Mouse (Mus musculus) heart, embryonic 10.5 days (tissue): Measurements from ENCODE around the gene Add3. TPM values are rescaled to one million over a fixed set of nuclear protein-coding genes. Genes with fewer than 3 reads are reported as not detected.

Source experiments
- DNase-seq: peaks from one replicate; pipeline ENCODE4 v3.0.0-alpha.2; 2017; ENCODE audit warnings: low spot score
- H3K27ac ChIP-seq: fragments of 300-500 bp; sonication (generic); 2 replicates; pipeline ENCODE4 v1.5.1; 2016; ENCODE audit warnings: mild to moderate bottlenecking
- H3K27me3 ChIP-seq: fragments of 300-500 bp; sonication (generic); 2 replicates; pipeline ENCODE4 v1.6.1; 2016; ENCODE audit warnings: mild to moderate bottlenecking; ENCODE audit not compliant: poor library complexity, insufficient read depth, severe bottlenecking
- H3K36me3 ChIP-seq: fragments of 300-500 bp; sonication (generic); 2 replicates; pipeline ENCODE4 v1.6.1; 2016; ENCODE audit warnings: mild to moderate bottlenecking, moderate library complexity
- H3K4me1 ChIP-seq: fragments of 300-500 bp; sonication (generic); 2 replicates; pipeline ENCODE4 v1.6.1; 2016; ENCODE audit warnings: mild to moderate bottlenecking
- H3K4me3 ChIP-seq: fragments of 300-500 bp; sonication (generic); 2 replicates; pipeline ENCODE4 v1.5.1; 2016; ENCODE audit warnings: mild to moderate bottlenecking, moderate library complexity
- H3K9me3 ChIP-seq: fragments of 300-500 bp; sonication (generic); 2 replicates; pipeline ENCODE4 v1.6.1; 2016; ENCODE audit warnings: mild to moderate bottlenecking, moderate library complexity
- WGBS: fragments of 180-500 bp; shearing (Covaris S2); methylation state at CpG from one replicate; pipeline ENCODE4 v1.1.7; 2016; 5-methylcytosine and 5-hydroxymethylcytosine counted together
- polyA plus RNA-seq: library from polyadenylated mRNA; unstranded; fragments of >200 nt; fragmentation: Nextera tagmentation; extraction: Ambion mirVana; gene quantifications from 2 replicates; pipeline ENCODE4 v1.2.1, GENCODE M21; 2016

The Add3 gene
- polyA plus RNA-seq, 1 experiment from 2014 or later: 128 TPM

DNA sequence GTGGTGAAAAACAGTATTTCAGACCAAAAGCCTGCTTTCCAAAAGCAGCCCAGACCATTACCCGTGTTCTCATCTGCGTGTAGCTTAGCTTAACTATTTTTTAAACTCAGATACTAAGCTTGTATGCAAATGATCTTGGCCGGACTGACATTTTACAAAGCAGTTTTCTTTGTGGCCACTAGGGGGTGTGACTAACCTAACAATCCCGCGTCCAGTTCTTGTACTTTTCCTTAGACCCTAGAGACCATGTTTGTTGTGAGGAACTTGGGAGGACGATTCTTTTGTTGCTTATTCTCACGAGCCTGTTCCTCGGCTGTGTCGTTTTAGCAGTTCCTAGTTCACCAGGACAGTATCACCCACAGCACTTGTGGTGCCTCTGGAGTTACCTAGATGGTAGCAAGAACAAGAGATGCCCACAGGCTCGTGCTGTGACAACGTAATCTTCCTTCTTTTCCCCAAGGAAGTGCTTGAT is 107.8 kb downstream of the Add3 start:
- no peak for DNase-seq
- Histone ChIP-seq H3K27me3 (no peaks in the 10 kb centered on the region), H3K36me3 (peaks cover 48% of the 10 kb centered on the region), H3K9me3 (no peaks in the 10 kb centered on the region), H3K27ac (peak overlapping the region; percentile 59), H3K4me3 (no peak overlapping the region), H3K4me1 (no peaks in the 10 kb centered on the region)
- 17% methylated on average over 11 of the region's 11 CpGs for WGBS

DNA sequence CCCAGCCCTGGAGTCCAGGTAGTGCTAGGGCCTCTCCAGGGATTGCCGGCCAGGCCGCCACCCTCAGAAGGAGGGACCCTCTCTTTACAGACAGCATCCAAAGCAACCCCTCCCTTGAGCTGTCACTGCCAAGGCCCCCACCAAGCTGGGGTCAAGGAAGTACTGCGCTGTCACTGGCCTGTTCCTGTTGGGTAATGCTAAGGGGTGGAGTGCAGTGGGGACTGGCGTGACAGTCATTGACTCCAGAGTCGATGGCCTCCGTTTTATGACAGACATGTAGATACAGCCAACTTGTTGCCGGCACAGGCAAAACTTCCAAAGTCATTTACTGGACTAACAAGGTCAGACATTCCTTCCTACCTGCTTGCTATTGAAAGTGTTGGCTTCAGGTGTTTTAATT is 110.8 kb downstream of the Add3 start:
- no peak for DNase-seq
- Histone ChIP-seq H3K4me1 (no peaks in the 10 kb centered on the region), H3K9me3 (no peaks in the 10 kb centered on the region), H3K27ac (no peak overlapping the region), H3K27me3 (no peaks in the 10 kb centered on the region), H3K4me3 (no peak overlapping the region), H3K36me3 (peaks cover 30% of the 10 kb centered on the region)
- WGBS: 81% methylated on average over 7 of the region's 7 CpGs

GRCm38 (mm10) chr19:53251656-53252055 is 111.4 kb downstream of the Add3 start:
- WGBS: 88% methylated on average over 3 of the region's 3 CpGs
- Histone ChIP-seq H3K27ac (no peak overlapping the region), H3K4me3 (no peak overlapping the region), H3K4me1 (peaks cover 5% of the 10 kb centered on the region), H3K9me3 (no peaks in the 10 kb centered on the region), H3K36me3 (peaks cover 27% of the 10 kb centered on the region), H3K27me3 (no peaks in the 10 kb centered on the region)
- no peak for DNase-seq

- no peak overlapping the region for H3K27ac ChIP-seq
- 87% methylated on average over 15 of the region's 15 CpGs for WGBS
- peaks cover 27% of the 10 kb centered on the region for H3K36me3 ChIP-seq
- H3K4me1 ChIP-seq: peaks cover 13% of the 10 kb centered on the region
- H3K9me3 ChIP-seq: no peaks in the 10 kb centered on the region
- DNase-seq: no peak
- no peak overlapping the region for H3K4me3 ChIP-seq
- H3K27me3 ChIP-seq: no peaks in the 10 kb centered on the region
These were observed 112.1 kb downstream of the Add3 start for GRCm38 (mm10) chr19:53252111-53253028.

DNA sequence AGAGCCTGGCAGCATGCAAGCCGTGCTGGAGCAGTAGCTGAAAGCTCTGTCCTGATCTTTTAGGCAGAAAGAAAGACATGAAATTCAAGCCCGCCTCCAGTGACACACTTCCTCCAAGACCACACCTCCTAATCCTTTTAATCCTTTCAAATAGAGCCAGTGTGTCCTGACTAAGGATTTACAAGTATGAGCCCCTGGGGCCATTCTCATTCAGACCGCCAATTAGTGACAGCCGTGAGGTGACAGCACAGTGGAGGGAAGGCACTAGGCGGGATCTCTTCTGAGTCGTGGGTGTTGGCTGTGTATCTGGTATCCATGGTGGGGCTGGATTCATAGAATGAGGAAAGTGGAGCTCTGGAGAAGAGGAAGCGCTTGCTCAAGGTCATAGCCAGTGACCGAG is 116.1 kb downstream of the Add3 start:
- Histone ChIP-seq H3K36me3 (peaks cover 14% of the 10 kb centered on the region; the same call in 1 of the 2 replicates), H3K27ac (peak overlapping the region; percentile 86; the same call in 1 of the 2 replicates), H3K27me3 (no peaks in the 10 kb centered on the region), H3K4me1 (peaks cover 35% of the 10 kb centered on the region), H3K9me3 (no peaks in the 10 kb centered on the region), H3K4me3 (no peak overlapping the region)
- 88% methylated on average over 8 of the region's 8 CpGs for WGBS
- DNase-seq: no peak

DNA sequence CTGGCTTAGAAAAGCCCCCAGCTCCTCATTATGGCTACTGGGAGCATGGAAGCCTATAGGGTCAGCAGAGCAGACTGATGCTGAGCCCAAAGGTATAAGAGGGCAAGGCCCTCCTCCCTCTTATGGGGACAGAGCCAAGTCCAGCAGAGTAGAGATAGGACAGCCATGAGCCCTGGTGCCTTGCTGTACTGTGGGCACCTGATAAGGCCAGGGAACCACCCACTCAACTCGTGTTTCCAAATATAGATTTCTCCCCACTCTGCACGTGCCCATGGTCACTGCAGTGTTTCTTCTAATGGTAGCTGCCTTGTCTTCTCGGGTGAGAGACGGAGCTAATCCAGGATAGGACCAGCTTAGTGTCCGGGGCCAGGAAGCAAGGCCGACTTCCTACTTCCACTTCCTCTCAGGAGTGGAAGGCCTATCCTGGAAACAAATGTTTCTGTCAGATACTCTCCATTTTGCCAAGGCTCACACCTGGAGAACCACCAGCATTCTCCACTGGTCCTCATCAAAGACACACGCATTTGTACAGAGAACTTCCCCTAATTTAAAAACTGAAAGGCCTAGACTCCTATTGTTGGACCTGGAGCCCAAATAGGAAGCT is 116.8 kb downstream of the Add3 start:
- Histone ChIP-seq H3K27me3 (no peaks in the 10 kb centered on the region), H3K27ac (peak overlapping the region; percentile 86), H3K4me3 (no peak overlapping the region), H3K36me3 (peaks cover 14% of the 10 kb centered on the region; the same call in 1 of the 2 replicates), H3K9me3 (no peaks in the 10 kb centered on the region), H3K4me1 (peaks cover 35% of the 10 kb centered on the region)
- 44% methylated on average over 7 of the region's 7 CpGs for WGBS
- DNase-seq: peak; percentile 90

GRCm38 (mm10) chr19:53257631-53258560 is 117.7 kb downstream of the Add3 start:
- Histone ChIP-seq H3K4me1 (peaks cover 35% of the 10 kb centered on the region), H3K9me3 (no peaks in the 10 kb centered on the region), H3K27me3 (0 out of 2 replicates have a peak, but pooled peaks cover 3% of the 10 kb centered on the region), H3K4me3 (no peak overlapping the region), H3K36me3 (peaks cover 10% of the 10 kb centered on the region; the same call in 1 of the 2 replicates), H3K27ac (peak overlapping the region; percentile 86)
- DNase-seq: no peak
- WGBS: 88% methylated on average over 15 of the region's 15 CpGs

GRCm38 (mm10) chr19:53258740-53259506 is 118.7 kb downstream of the Add3 start:
- H3K27me3 ChIP-seq: 0 out of 2 replicates have a peak, but pooled peaks cover 5% of the 10 kb centered on the region
- H3K4me3 ChIP-seq: no peak overlapping the region
- DNase-seq: no peak
- no peaks in the 10 kb centered on the region for H3K9me3 ChIP-seq
- H3K4me1 ChIP-seq: peaks cover 41% of the 10 kb centered on the region
- peak overlapping the region; percentile 86 for H3K27ac ChIP-seq
- 80% methylated on average over 13 of the region's 13 CpGs for WGBS
- peaks cover 5% of the 10 kb centered on the region; the same call in 1 of the 2 replicates for H3K36me3 ChIP-seq

- 64% methylated on average over 5 of the region's 5 CpGs for whole genome bisulfite sequencing
- Histone ChIP-seq H3K9me3 (no peaks in the 10 kb centered on the region), H3K27me3 (0 out of 2 replicates have a peak, but pooled peaks cover 5% of the 10 kb centered on the region), H3K4me1 (peaks cover 46% of the 10 kb centered on the region), H3K27ac (peak overlapping the region; percentile 86; the same call in 1 of the 2 replicates), H3K4me3 (no peak overlapping the region), H3K36me3 (peaks cover 5% of the 10 kb centered on the region; the same call in 1 of the 2 replicates)
- no peak for DNase-seq
These were observed 119.3 kb downstream of the Add3 start for GRCm38 (mm10) chr19:53259541-53259940.

- Histone ChIP-seq H3K9me3 (no peaks in the 10 kb centered on the region), H3K4me3 (no peak overlapping the region), H3K27me3 (0 out of 2 replicates have a peak, but pooled peaks cover 5% of the 10 kb centered on the region), H3K4me1 (peaks cover 53% of the 10 kb centered on the region), H3K36me3 (peaks cover 5% of the 10 kb centered on the region; the same call in 1 of the 2 replicates), H3K27ac (no peak overlapping the region; the same call in 1 of the 2 replicates)
- no peak for DNase-seq
- 79% methylated on average over 10 of the region's 10 CpGs for WGBS
These were observed 120.0 kb downstream of the Add3 start for GRCm38 (mm10) chr19:53260261-53260660.

DNA sequence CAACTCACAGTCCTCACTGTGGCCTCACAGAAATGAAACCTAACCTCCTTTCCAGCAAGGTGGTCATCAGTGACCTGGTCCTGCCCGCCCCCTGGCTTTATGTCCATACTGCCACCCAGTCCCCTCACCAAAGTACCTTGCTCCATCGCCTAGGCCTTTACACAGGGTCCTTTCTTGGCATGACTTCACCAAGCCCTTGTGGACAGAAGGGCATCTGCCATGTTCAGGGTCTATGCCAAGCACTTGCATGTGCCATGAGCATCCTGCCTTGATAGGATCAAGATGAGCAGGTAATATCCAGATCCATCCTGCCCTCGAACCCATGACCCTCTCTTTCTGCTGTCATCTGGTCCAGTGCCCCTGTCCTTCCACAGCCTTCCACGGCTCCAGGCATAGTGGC is 120.6 kb downstream of the Add3 start:
- no peak for DNase-seq

More for the DNA sequence above, 120.6 kb downstream of the Add3 start:
- Histone ChIP-seq H3K27me3 (0 out of 2 replicates have a peak, but pooled peaks cover 5% of the 10 kb centered on the region), H3K27ac (no peak overlapping the region; the same call in 1 of the 2 replicates), H3K9me3 (no peaks in the 10 kb centered on the region), H3K4me3 (no peak overlapping the region), H3K36me3 (peaks cover 3% of the 10 kb centered on the region; the same call in 1 of the 2 replicates), H3K4me1 (peaks cover 54% of the 10 kb centered on the region)
- 84% methylated on average over 4 of the region's 4 CpGs for WGBS
